Mouse (Mus musculus): ENCODE data around the gene Akap2.

The Akap2 gene

GRCm38 (mm10) chr4:57717354-57717753, at the start of gene Akap2:
Gene Akap2, plus strand, starts transcription at chr4:57717657.
- DNase-seq = no peak

GRCm38 (mm10) chr4:57670813-57671469, 46.5 kb upstream of the Akap2 start:
- DNase-seq = no peak

GRCm38 (mm10) chr4:57672541-57672940, 44.9 kb upstream of the Akap2 start:
- DNase-seq = no peak

- DNase-seq = peak; percentile 90
Measured at GRCm38 (mm10) chr4:57672996-57673906, 44.2 kb upstream of the Akap2 start.

- DNase-seq = no peak
Measured at GRCm38 (mm10) chr4:57674351-57674750, 43.1 kb upstream of the Akap2 start.

GRCm38 (mm10) chr4:57675387-57675786, 42.1 kb upstream of the Akap2 start:
- no peak for DNase-seq

GRCm38 (mm10) chr4:57677916-57678315, 39.5 kb upstream of the Akap2 start:
- no peak for DNase-seq

GRCm38 (mm10) chr4:57678991-57679457, 38.4 kb upstream of the Akap2 start:
- DNase-seq = no peak

GRCm38 (mm10) chr4:57680186-57680585, 37.3 kb upstream of the Akap2 start:
- DNase-seq = no peak

GRCm38 (mm10) chr4:57681511-57681910, 35.9 kb upstream of the Akap2 start:
- DNase-seq = no peak

GRCm38 (mm10) chr4:57682341-57682740, 35.1 kb upstream of the Akap2 start:
- no peak for DNase-seq

GRCm38 (mm10) chr4:57682944-57683343, 34.5 kb upstream of the Akap2 start:
- no peak for DNase-seq

GRCm38 (mm10) chr4:57684676-57685215, 32.7 kb upstream of the Akap2 start:
- no peak for DNase-seq

GRCm38 (mm10) chr4:57686736-57687135, 30.7 kb upstream of the Akap2 start:
- no peak for DNase-seq

- DNase-seq = no peak
Measured at GRCm38 (mm10) chr4:57687583-57687982, 29.9 kb upstream of the Akap2 start.

GRCm38 (mm10) chr4:57688131-57688530, 29.3 kb upstream of the Akap2 start:
- no peak for DNase-seq

GRCm38 (mm10) chr4:57690001-57690400, 27.5 kb upstream of the Akap2 start:
- DNase-seq = no peak

- no peak for DNase-seq
Measured at GRCm38 (mm10) chr4:57690805-57691204, 26.7 kb upstream of the Akap2 start.

- no peak for DNase-seq
Measured at GRCm38 (mm10) chr4:57694356-57695136, 22.9 kb upstream of the Akap2 start.

- DNase-seq = no peak
Measured at GRCm38 (mm10) chr4:57696955-57697354, 20.5 kb upstream of the Akap2 start.

GRCm38 (mm10) chr4:57697918-57698611, 19.4 kb upstream of the Akap2 start:
- no peak for DNase-seq

- DNase-seq = no peak
Measured at GRCm38 (mm10) chr4:57701576-57701975, 15.9 kb upstream of the Akap2 start.
